Mouse (Mus musculus): ENCODE measurements around the gene Sorcs1. TPM values are rescaled to one million over a fixed set of nuclear protein-coding genes. Genes with fewer than 3 reads are reported as not detected.

Gene Sorcs1
- polyA plus RNA-seq, 1 experiment: not detected

DNA sequence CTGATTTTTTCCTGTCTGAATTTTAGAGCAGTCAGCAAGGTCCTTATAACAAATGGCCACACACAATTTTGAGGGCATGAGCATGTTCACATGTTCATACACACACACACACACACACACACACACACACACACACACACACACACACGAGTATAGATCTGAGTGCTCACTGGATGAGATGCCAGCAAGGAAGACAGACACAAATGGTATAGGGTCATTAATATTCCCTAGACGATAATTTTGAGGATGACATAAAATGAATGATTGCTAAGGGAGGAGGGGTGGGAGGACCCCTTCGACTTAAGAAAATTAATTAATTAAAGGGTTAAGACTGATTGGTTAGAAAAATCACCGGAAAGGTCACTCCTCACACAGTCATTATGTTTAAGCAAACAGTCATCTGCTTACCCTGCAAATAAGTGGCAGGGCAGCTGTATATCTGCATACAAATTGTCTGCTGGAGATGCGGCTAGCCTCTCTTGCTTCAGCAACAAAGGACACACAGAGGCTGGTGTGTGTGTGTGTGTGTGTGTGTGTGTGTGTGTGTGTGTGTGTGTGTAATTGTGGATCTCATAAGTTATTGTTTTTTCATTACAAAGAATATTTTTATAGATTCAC is 221.1 kb downstream of the Sorcs1 start:
- Histone ChIP-seq H3K4me1 (no peaks in the 10 kb centered on the region), H3K4me3 (replicated peaks) (no peak overlapping the region), H3K27me3 (replicated peaks) (no peaks in the 10 kb centered on the region), H3K9me3 (no peaks in the 10 kb centered on the region), H3K36me3 (replicated peaks; ENCODE audit: low read length) (no peaks in the 10 kb centered on the region)
- no peak for TF ChIP-seq GATA1 (IDR thresholded peaks at IDR 0.05; ENCODE audit: borderline replicate concordance, low read length)
- no peak for TF ChIP-seq FLI1 (IDR thresholded peaks at IDR 0.05; ENCODE audit: low read length)

DNA sequence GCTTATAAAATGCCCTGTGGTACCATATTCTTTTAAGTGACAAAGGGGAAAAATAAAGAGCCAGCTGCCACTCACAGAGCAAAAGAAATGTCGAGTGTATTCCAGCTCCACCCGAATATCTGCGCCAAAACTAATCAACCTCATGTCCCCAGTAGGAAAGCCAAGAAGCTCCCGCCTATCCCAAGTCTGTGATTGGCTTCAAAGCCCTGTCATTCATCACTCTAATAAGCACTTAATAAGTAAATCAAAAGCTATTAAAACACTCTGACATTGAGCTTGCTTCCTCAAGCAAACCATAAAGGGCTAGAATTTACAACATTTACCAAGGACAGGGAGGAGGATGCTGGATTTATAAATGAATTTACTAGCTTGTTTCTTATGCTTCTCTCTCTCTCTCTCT is 237.3 kb downstream of the Sorcs1 start:
- Histone ChIP-seq H3K9me3 (peaks cover 5% of the 10 kb centered on the region; the same call in 1 of the 2 replicates), H3K4me1 (no peaks in the 10 kb centered on the region), H3K36me3 (replicated peaks; ENCODE audit: low read length) (no peaks in the 10 kb centered on the region), H3K4me3 (replicated peaks) (no peak overlapping the region), H3K27me3 (replicated peaks) (no peaks in the 10 kb centered on the region)
- TF ChIP-seq FLI1 (IDR thresholded peaks at IDR 0.05; ENCODE audit: low read length) (no peak), GATA1 (IDR thresholded peaks at IDR 0.05; ENCODE audit: borderline replicate concordance, low read length) (no peak)

- Histone ChIP-seq H3K36me3 (replicated peaks; ENCODE audit: low read length) (no peaks in the 10 kb centered on the region), H3K4me3 (replicated peaks) (no peak overlapping the region), H3K9me3 (peaks cover 5% of the 10 kb centered on the region; the same call in 1 of the 2 replicates), H3K27me3 (replicated peaks) (no peaks in the 10 kb centered on the region), H3K4me1 (no peaks in the 10 kb centered on the region)
- TF ChIP-seq GATA1 (IDR thresholded peaks at IDR 0.05; ENCODE audit: borderline replicate concordance, low read length): no peak
- no peak for TF ChIP-seq FLI1 (IDR thresholded peaks at IDR 0.05; ENCODE audit: low read length)
These were observed 238.1 kb downstream of the Sorcs1 start for GRCm38 (mm10) chr19:50440246-50440910.

GRCm38 (mm10) chr19:50439464-50439881 is 239.0 kb downstream of the Sorcs1 start:
- H3K4me1 ChIP-seq: no peaks in the 10 kb centered on the region
- no peaks in the 10 kb centered on the region for H3K36me3 ChIP-seq (replicated peaks; ENCODE audit: low read length)
- TF ChIP-seq GATA1 (IDR thresholded peaks at IDR 0.05; ENCODE audit: borderline replicate concordance, low read length) (no peak), FLI1 (IDR thresholded peaks at IDR 0.05; ENCODE audit: low read length) (no peak)
- no peaks in the 10 kb centered on the region for H3K27me3 ChIP-seq (replicated peaks)
- H3K9me3 ChIP-seq: peaks cover 5% of the 10 kb centered on the region; the same call in 1 of the 2 replicates
- no peak overlapping the region for H3K4me3 ChIP-seq (replicated peaks)

GRCm38 (mm10) chr19:50422928-50423327 is 255.5 kb downstream of the Sorcs1 start:
- Histone ChIP-seq H3K36me3 (replicated peaks; ENCODE audit: low read length) (no peaks in the 10 kb centered on the region), H3K27me3 (replicated peaks) (no peaks in the 10 kb centered on the region), H3K4me1 (no peaks in the 10 kb centered on the region), H3K9me3 (no peaks in the 10 kb centered on the region), H3K4me3 (replicated peaks) (no peak overlapping the region)
- TF ChIP-seq GATA1 (IDR thresholded peaks at IDR 0.05; ENCODE audit: borderline replicate concordance, low read length): no peak
- no peak for TF ChIP-seq FLI1 (IDR thresholded peaks at IDR 0.05; ENCODE audit: low read length)

GRCm38 (mm10) chr19:50418962-50419720 is 259.3 kb downstream of the Sorcs1 start:
- no peak overlapping the region for H3K4me3 ChIP-seq (replicated peaks)
- TF ChIP-seq GATA1 (IDR thresholded peaks at IDR 0.05; ENCODE audit: borderline replicate concordance, low read length) (no peak), FLI1 (IDR thresholded peaks at IDR 0.05; ENCODE audit: low read length) (no peak)
- no peaks in the 10 kb centered on the region for H3K4me1 ChIP-seq
- H3K36me3 ChIP-seq (replicated peaks; ENCODE audit: low read length): no peaks in the 10 kb centered on the region
- no peaks in the 10 kb centered on the region for H3K27me3 ChIP-seq (replicated peaks)
- H3K9me3 ChIP-seq: no peaks in the 10 kb centered on the region

DNA sequence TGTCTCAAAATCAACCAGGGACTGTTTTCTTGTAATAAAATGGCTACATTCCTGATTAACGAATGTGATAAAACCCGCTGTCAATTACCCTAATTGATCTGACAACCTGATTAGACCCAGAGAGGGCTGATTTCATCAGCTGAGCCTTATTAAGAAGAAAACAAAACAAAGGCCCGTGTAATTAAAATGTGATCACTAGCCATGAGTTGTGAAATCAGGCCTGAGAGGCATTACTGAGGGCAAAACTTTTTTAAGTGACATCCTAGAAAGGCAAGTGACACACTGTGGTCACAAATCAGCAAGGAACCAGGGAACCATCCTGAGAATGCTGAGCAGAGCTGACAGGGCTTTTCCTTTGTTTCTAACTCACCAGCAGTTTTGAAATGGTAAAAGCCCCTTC is 267.9 kb downstream of the Sorcs1 start:
- H3K27me3 ChIP-seq (replicated peaks): no peaks in the 10 kb centered on the region
- H3K4me1 ChIP-seq: no peaks in the 10 kb centered on the region
- H3K36me3 ChIP-seq (replicated peaks; ENCODE audit: low read length): no peaks in the 10 kb centered on the region
- H3K4me3 ChIP-seq (replicated peaks): no peak overlapping the region
- H3K9me3 ChIP-seq: no peaks in the 10 kb centered on the region
- TF ChIP-seq FLI1 (IDR thresholded peaks at IDR 0.05; ENCODE audit: low read length) (no peak), GATA1 (IDR thresholded peaks at IDR 0.05; ENCODE audit: borderline replicate concordance, low read length) (no peak)

- no peak for TF ChIP-seq GATA1 (IDR thresholded peaks at IDR 0.05; ENCODE audit: borderline replicate concordance, low read length)
- TF ChIP-seq FLI1 (IDR thresholded peaks at IDR 0.05; ENCODE audit: low read length): no peak
- H3K9me3 ChIP-seq: no peaks in the 10 kb centered on the region
- no peaks in the 10 kb centered on the region for H3K36me3 ChIP-seq (replicated peaks; ENCODE audit: low read length)
- H3K4me1 ChIP-seq: no peaks in the 10 kb centered on the region
- H3K27me3 ChIP-seq (replicated peaks): no peaks in the 10 kb centered on the region
- no peak overlapping the region for H3K4me3 ChIP-seq (replicated peaks)
These were observed 280.1 kb downstream of the Sorcs1 start for GRCm38 (mm10) chr19:50398341-50398740.

DNA sequence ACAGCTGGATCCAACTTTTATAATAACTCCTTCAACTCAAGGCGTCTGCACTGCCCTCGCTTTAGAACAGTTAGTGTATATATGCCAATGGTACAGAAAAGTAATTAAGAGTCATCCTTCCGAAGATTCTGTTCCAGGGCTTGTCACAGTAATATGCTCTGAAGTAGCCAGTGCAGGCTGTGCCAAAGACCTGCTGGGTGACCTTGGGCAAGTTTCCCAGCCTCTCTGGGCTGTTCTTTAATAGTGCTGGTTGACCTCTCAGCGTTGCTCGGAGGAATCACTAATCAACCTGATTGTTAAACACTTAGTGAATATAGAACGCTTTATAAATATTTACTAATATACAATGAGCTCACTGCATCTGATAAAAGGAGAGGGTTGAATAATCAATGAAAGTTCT is 282.7 kb downstream of the Sorcs1 start:
- no peaks in the 10 kb centered on the region for H3K36me3 ChIP-seq (replicated peaks; ENCODE audit: low read length)
- no peak overlapping the region for H3K4me3 ChIP-seq (replicated peaks)
- H3K4me1 ChIP-seq: no peaks in the 10 kb centered on the region
- no peak for TF ChIP-seq GATA1 (IDR thresholded peaks at IDR 0.05; ENCODE audit: borderline replicate concordance, low read length)
- TF ChIP-seq FLI1 (IDR thresholded peaks at IDR 0.05; ENCODE audit: low read length): no peak
- H3K9me3 ChIP-seq: no peaks in the 10 kb centered on the region
- no peaks in the 10 kb centered on the region for H3K27me3 ChIP-seq (replicated peaks)

- Histone ChIP-seq H3K36me3 (replicated peaks; ENCODE audit: low read length) (no peaks in the 10 kb centered on the region), H3K4me3 (replicated peaks) (no peak overlapping the region), H3K27me3 (replicated peaks) (no peaks in the 10 kb centered on the region), H3K4me1 (no peaks in the 10 kb centered on the region), H3K9me3 (no peaks in the 10 kb centered on the region)
- no peak for TF ChIP-seq FLI1 (IDR thresholded peaks at IDR 0.05; ENCODE audit: low read length)
- TF ChIP-seq GATA1 (IDR thresholded peaks at IDR 0.05; ENCODE audit: borderline replicate concordance, low read length): no peak
These were observed 284.3 kb downstream of the Sorcs1 start for GRCm38 (mm10) chr19:50394101-50394500.
